Comparison of ENCODE assay signal across 8 mouse cellular contexts in the genomic region with DNA sequence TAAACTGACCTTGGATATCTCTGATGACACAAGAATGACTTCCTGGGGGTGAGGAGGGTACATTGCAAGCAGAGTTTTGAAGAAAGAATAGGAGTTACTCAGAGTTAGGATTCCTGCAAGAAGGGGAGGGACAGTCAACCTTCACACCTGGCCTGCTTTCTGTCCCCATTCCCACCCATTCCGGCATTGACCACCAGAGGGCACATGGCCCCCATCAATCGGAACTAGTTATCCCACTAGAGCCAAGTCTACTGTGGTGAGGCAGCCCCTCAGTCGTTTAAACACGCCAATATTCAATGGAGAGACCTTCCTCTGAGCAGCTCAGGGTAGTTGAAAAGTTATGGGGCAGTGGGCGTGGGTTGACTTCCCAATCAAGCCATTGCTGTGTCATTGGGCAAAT. TPM values are rescaled to one million over a fixed set of nuclear protein-coding genes. Genes with fewer than 3 reads are reported as not detected.
DNase-seq lines count a peak whose midpoint lies in the region; ATAC-seq and TF ChIP-seq lines count a peak whose summit lies in the region.

No protein-coding gene starts in this region.

- H3K27me3 ChIP-seq in forebrain, embryonic 11.5 days (ENCODE audit: control insufficient read depth, insufficient read depth, low read length), result no peaks in the 10 kb centered on the region
- H3K27me3 ChIP-seq in forebrain, embryonic 16.5 days (replicated peaks; ENCODE audit: control insufficient read depth, insufficient read depth, low read length), result no peaks in the 10 kb centered on the region
- no peaks in the 10 kb centered on the region for H3K27me3 ChIP-seq in kidney, adult 2 months (replicated peaks; ENCODE audit: control insufficient read depth, insufficient read depth, low read length)
- no peaks in the 10 kb centered on the region for H3K27me3 ChIP-seq in limb, embryonic 15.5 days

- no peak overlapping the region for H3K27ac ChIP-seq in forebrain, embryonic 11.5 days (ENCODE audit: low read depth, low read length)
- no peak overlapping the region for H3K27ac ChIP-seq in forebrain, embryonic 16.5 days (ENCODE audit: low read length)
- H3K27ac ChIP-seq in kidney, adult 2 months (ENCODE audit: insufficient read depth, low read depth, low read length), result peak overlapping the region; percentile 72
- H3K27ac ChIP-seq in limb, embryonic 15.5 days, result 0 out of 2 replicates have a peak overlapping the region, but pooled peaks have one; percentile 96

- peaks cover 10% of the 10 kb centered on the region for H3K4me1 ChIP-seq in forebrain, embryonic 11.5 days (replicated peaks; ENCODE audit: control insufficient read depth, insufficient read depth, low read length)
- peaks cover 31% of the 10 kb centered on the region for H3K4me1 ChIP-seq in forebrain, embryonic 16.5 days (replicated peaks; ENCODE audit: control insufficient read depth, insufficient read depth, low read length)
- H3K4me1 ChIP-seq in kidney, adult 2 months (ENCODE audit: control insufficient read depth, insufficient read depth, low read length), result peaks cover 22% of the 10 kb centered on the region
- H3K4me1 ChIP-seq in limb, embryonic 15.5 days, result peaks cover 39% of the 10 kb centered on the region

- H3K4me3 ChIP-seq in forebrain, embryonic 11.5 days (ENCODE audit: low read depth, low read length), result no peak overlapping the region
- no peak overlapping the region for H3K4me3 ChIP-seq in forebrain, embryonic 16.5 days (replicated peaks; ENCODE audit: low read length)
- no peak overlapping the region for H3K4me3 ChIP-seq in kidney, adult 2 months (ENCODE audit: insufficient read depth, low read depth, low read length)
- no peak overlapping the region for H3K4me3 ChIP-seq in limb, embryonic 15.5 days

- peak; percentile 94 for TF ChIP-seq CTCF in kidney, adult 2 months (conservative IDR thresholded peaks at IDR 0.05; ENCODE audit: insufficient read depth, insufficient read length, low read depth, low read length)

- H3K36me3 ChIP-seq in forebrain, embryonic 11.5 days (ENCODE audit: control insufficient read depth, insufficient read depth, low read length), result no peaks in the 10 kb centered on the region
- H3K36me3 ChIP-seq in forebrain, embryonic 16.5 days (ENCODE audit: control insufficient read depth, insufficient read depth), result no peaks in the 10 kb centered on the region
- no peaks in the 10 kb centered on the region for H3K36me3 ChIP-seq in kidney, adult 2 months (ENCODE audit: control insufficient read depth, insufficient read depth, low read length)
- no peaks in the 10 kb centered on the region; the same call in 1 of the 2 replicates for H3K36me3 ChIP-seq in limb, embryonic 15.5 days

- WGBS in forebrain, embryonic 11.5 days, result under 1% methylated on average over 5 of the region's 5 CpGs
- WGBS in forebrain, embryonic 16.5 days, result 0% methylated on average over 5 of the region's 5 CpGs
- WGBS in kidney, adult 2 months, result 1% methylated on average over 5 of the region's 5 CpGs
- 0% methylated on average over 5 of the region's 5 CpGs for WGBS in limb, embryonic 15.5 days

- H3K9ac ChIP-seq in forebrain, embryonic 11.5 days (ENCODE audit: low read length), result no peak overlapping the region
- no peak overlapping the region for H3K9ac ChIP-seq in forebrain, embryonic 16.5 days (replicated peaks; ENCODE audit: low read depth, low read length)
- no peak overlapping the region for H3K9ac ChIP-seq in limb, embryonic 15.5 days

- H3K4me2 ChIP-seq in forebrain, embryonic 11.5 days (ENCODE audit: low read depth, low read length, severe bottlenecking), result no peak overlapping the region
- H3K4me2 ChIP-seq in forebrain, embryonic 16.5 days (ENCODE audit: low read length), result no peak overlapping the region; the same call in 1 of the 2 replicates
- H3K4me2 ChIP-seq in limb, embryonic 15.5 days, result no peak overlapping the region; the same call in 1 of the 2 replicates

- no peak for ATAC-seq in forebrain, embryonic 11.5 days (replicated peaks; ENCODE audit: low FRiP score)
- ATAC-seq in forebrain, embryonic 16.5 days, result no peak
- ATAC-seq in limb, embryonic 15.5 days (ENCODE audit: insufficient number of reproducible peaks, low FRiP score, low TSS enrichment, low read depth), result no peak

- no peak for TF ChIP-seq POLR2A in kidney, adult 2 months (IDR thresholded peaks at IDR 0.05; ENCODE audit: low read depth, low read length)

- peak; percentile 89 for DNase-seq in forebrain, embryonic 11.5 days (ENCODE audit: low spot score)
- DNase-seq in cerebellum, adult 18-20 months, result peak; percentile 74 to 82
- DNase-seq in forelimb bud, embryonic 11.5 days (ENCODE audit: low read depth, low spot score), result peak; percentile 84
- peak; percentile 87 for DNase-seq in kidney, adult 2 months
- peak; percentile 72 for DNase-seq in naive thymus-derived CD4-positive, alpha-beta T cell, adult 2 months (ENCODE audit: low read depth)
- peak; percentile 62 to 68 for DNase-seq in spleen, postnatal 36 days (ENCODE audit: low spot score in 2 of 2)

- no peaks in the 10 kb centered on the region for H3K9me3 ChIP-seq in forebrain, embryonic 11.5 days (ENCODE audit: control insufficient read depth, low read length)
- H3K9me3 ChIP-seq in forebrain, embryonic 16.5 days (ENCODE audit: control insufficient read depth, low read length), result no peaks in the 10 kb centered on the region
- no peaks in the 10 kb centered on the region for H3K9me3 ChIP-seq in limb, embryonic 15.5 days

RNA-seq across cellular contexts. Expression of a gene that starts 1.6 kb away (rescaled TPM):
- polyA plus RNA-seq in forebrain, embryonic 11.5 days (2014; fragmentation: Nextera tagmentation; extraction: Ambion mirVana), result 118 TPM in 2 replicates
- polyA plus RNA-seq in forebrain, embryonic 16.5 days (2015; fragmentation: Nextera tagmentation; extraction: Ambion mirVana), result 85.8 and 87.2 TPM in 2 replicates
- 90.2 and 122 TPM in 2 replicates for polyA plus RNA-seq in kidney, adult 2 months (2012; rRNA removed)
- 93.2 and 104 TPM in 2 replicates for polyA plus RNA-seq in limb, embryonic 15.5 days (2015; fragmentation: Nextera tagmentation; extraction: Ambion mirVana)

RNA-seq across cellular contexts. Expression of a gene that starts 8.7 kb away (rescaled TPM):
- 0.41 and 1.0 TPM in 2 replicates for polyA plus RNA-seq in forebrain, embryonic 11.5 days (2014; fragmentation: Nextera tagmentation; extraction: Ambion mirVana)
- 1.1 and 1.4 TPM in 2 replicates for polyA plus RNA-seq in forebrain, embryonic 16.5 days (2015; fragmentation: Nextera tagmentation; extraction: Ambion mirVana)
- polyA plus RNA-seq in kidney, adult 2 months (2012; rRNA removed), result 17.0 and 24.1 TPM in 2 replicates
- 21.2 and 22.2 TPM in 2 replicates for polyA plus RNA-seq in limb, embryonic 15.5 days (2015; fragmentation: Nextera tagmentation; extraction: Ambion mirVana)

RNA-seq across cellular contexts. Expression of a gene that starts 13.5 kb away (rescaled TPM):
- 0.36 and 0.40 TPM in 2 replicates for polyA plus RNA-seq in forebrain, embryonic 11.5 days (2014; fragmentation: Nextera tagmentation; extraction: Ambion mirVana)
- polyA plus RNA-seq in forebrain, embryonic 16.5 days (2015; fragmentation: Nextera tagmentation; extraction: Ambion mirVana), result 0.25 and 0.73 TPM in 2 replicates
- polyA plus RNA-seq in kidney, adult 2 months (2012; rRNA removed), result not detected in 2 replicates
- 0.95 and 2.2 TPM in 2 replicates for polyA plus RNA-seq in limb, embryonic 15.5 days (2015; fragmentation: Nextera tagmentation; extraction: Ambion mirVana)

RNA-seq across cellular contexts. Expression of a gene that starts 22.0 kb away (rescaled TPM):
- 41.1 and 44.8 TPM in 2 replicates for polyA plus RNA-seq in forebrain, embryonic 11.5 days (2014; fragmentation: Nextera tagmentation; extraction: Ambion mirVana)
- polyA plus RNA-seq in forebrain, embryonic 16.5 days (2015; fragmentation: Nextera tagmentation; extraction: Ambion mirVana), result 47.1 and 50.0 TPM in 2 replicates
- 66.3 and 77.9 TPM in 2 replicates for polyA plus RNA-seq in kidney, adult 2 months (2012; rRNA removed)
- polyA plus RNA-seq in limb, embryonic 15.5 days (2015; fragmentation: Nextera tagmentation; extraction: Ambion mirVana), result 35.8 and 41.5 TPM in 2 replicates

RNA-seq across cellular contexts. Expression of a gene that starts 22.4 kb away (rescaled TPM):
- not detected in 2 replicates for polyA plus RNA-seq in forebrain, embryonic 11.5 days (2014; fragmentation: Nextera tagmentation; extraction: Ambion mirVana)
- polyA plus RNA-seq in forebrain, embryonic 16.5 days (2015; fragmentation: Nextera tagmentation; extraction: Ambion mirVana), result 0.36 and 0.62 TPM in 2 replicates
- 0.03 and 0.08 TPM in 2 replicates for polyA plus RNA-seq in kidney, adult 2 months (2012; rRNA removed)
- polyA plus RNA-seq in limb, embryonic 15.5 days (2015; fragmentation: Nextera tagmentation; extraction: Ambion mirVana), result 0.10 and 0.12 TPM in 2 replicates

Comparison
In these comparisons a context has a peak if more than half of its experiments do, and no peak if none do; other contexts are left out.
1. H3K27ac ChIP-seq: peak in kidney, adult 2 months (single experiment) and limb, embryonic 15.5 days (single experiment); none in forebrain, embryonic 11.5 days (single experiment) and forebrain, embryonic 16.5 days (single experiment).
2. Peak in every context shown above with its lines, with median percentiles within 50 percentile points of each other: DNase-seq.